Mouse (Mus musculus): ENCODE results near the gene Lcp1.

DNA sequence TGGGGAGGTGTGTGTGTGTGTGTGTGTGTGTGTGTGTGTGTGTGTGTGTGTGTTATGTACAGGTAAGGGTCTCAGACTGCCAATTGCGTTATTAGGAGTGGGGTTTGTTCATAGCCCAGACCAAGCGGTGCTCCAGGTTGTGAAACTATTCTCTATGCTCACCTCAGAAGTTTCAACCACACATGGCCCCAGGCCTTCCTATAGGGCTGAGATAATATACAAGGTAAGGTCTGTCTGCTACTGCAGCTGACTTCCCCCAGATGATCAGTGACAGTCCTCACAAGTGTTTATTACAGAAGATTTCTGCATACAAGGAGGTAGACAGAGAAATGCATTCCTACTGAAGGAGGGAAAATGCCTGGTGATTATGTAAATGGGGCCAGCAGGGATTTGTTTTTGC is 87.9 kb downstream of the Lcp1 start:
- no peak for TF ChIP-seq BHLHE40 (IDR thresholded peaks at IDR 0.05; ENCODE audit: low read depth, low read length)
- TF ChIP-seq CTCF (conservative IDR thresholded peaks at IDR 0.05 in 1 of 2, IDR thresholded peaks at IDR 0.05 in 1 of 2; ENCODE audit: low read depth in 2 of 2, low read length in 2 of 2): no peak
